Mouse (Mus musculus): ENCODE data around the gene Gm9918.

Gene Gm9918

GRCm38 (mm10) chr15:102279092-102279782, 8.9 kb downstream of the Gm9918 start, which contains the start of gene Mfsd5:
TSS of gene Mfsd5 (plus strand) at chr15:102279454.
- peak; percentile 89 for DNase-seq

GRCm38 (mm10) chr15:102279783-102280520, 9.6 kb downstream of the Gm9918 start:
- DNase-seq = peak; percentile 60

GRCm38 (mm10) chr15:102280623-102281022, 10.3 kb downstream of the Gm9918 start:
- DNase-seq = peak; percentile 38

DNA sequence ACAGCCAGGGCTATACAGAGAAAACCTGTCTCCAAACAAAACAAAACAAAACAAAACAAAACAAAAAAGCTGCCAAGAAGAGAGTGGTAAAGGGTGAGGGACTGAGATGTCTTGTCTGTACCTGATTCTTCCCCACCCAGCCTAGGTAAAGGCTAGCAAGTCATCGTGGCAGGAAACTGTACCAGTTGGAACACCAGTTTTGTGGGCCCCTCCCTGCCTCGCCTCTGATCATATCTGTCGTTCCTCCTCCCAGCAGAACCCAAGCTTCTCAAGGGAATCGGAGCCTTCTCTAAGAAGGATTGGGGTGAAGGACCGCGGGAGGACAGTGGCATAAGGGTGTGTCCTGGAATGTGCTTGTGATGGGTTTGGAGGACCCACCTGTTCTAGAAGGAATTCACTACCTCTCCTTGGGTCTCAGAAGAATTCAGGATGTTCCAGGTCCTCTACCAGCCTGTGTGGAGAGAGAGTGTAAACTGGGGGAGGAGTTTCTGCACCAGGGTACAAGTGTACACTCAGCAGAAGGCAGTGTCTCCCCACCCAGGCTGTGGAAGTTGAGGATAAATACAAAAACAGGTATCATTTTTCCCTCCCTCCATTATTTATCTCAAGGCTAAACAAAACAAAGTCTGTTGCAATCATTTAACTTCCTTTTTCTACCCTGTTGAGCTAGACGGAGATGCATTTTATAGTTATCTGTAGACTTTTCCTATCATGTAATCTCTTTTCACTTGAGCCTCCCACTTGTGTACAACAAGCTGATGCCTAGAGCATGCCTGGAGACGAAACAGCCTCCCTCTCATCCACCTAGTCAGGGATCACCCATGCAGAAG, 12.3 kb downstream of the Gm9918 start:
- DNase-seq = no peak

- DNase-seq = no peak
Observed at GRCm38 (mm10) chr15:102283648-102284047, 13.3 kb downstream of the Gm9918 start.

DNA sequence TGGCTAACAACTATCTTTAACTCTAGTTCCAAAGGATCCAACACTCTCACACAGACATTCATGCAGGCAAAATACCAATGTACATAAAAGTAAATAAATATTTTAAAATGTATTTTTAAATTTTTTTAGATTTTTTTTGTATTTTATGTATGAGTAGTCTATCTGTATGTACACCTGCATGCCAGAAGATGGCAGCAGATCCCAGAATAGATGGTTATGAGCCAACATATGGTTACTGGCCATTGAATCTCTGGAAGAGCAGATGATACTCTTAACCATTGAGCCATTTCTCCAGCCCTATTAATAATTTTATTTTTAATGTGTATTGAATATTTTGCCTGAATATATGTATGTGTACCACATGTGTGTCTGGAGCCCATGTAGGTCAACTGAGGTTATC, 17.0 kb downstream of the Gm9918 start:
- DNase-seq = peak; percentile 22

DNA sequence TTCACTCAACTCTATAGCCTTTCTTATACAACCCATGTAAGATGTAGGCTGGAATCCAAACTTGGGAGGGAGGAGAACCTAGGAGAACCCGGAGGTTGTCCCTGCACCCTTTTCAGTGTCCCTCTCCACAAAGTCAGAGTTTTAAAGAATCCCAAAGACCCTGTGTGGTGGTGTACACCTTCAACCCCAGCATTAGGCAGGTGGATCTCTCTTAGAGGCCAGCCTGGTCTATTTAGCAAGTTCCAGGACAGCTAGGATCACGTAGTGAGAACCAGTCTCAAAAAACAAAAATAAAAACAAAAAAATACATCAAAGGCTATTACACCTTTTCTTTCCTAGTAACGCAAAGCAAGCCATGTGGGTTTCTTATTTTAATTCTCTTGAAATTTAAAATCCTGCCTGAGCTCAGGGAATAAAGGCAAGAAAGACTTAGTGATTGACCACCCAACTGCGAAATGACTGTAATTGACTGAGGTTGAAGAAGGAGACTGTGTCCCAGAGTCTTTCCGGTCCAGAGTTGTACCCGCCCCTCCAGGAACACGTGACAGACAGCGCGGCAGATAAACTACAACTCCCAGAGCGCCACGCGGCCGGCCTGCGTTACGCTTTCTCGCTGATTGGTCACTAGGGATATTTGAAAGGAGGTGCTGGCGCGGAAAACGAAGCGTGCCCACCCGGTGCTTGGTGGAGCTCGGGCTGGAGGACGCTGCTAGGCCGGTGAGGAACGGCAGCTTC, 25.4 kb downstream of the Gm9918 start, which contains the start of gene Espl1:
Gene Espl1, plus strand, starts transcription at position 634 of the 735 bp plus-strand sequence.
- peak; percentile 91 for DNase-seq

- DNase-seq = no peak
Observed at GRCm38 (mm10) chr15:102296368-102297006, 26.1 kb downstream of the Gm9918 start.

GRCm38 (mm10) chr15:102302542-102302941, 32.2 kb downstream of the Gm9918 start:
- DNase-seq = no peak

DNA sequence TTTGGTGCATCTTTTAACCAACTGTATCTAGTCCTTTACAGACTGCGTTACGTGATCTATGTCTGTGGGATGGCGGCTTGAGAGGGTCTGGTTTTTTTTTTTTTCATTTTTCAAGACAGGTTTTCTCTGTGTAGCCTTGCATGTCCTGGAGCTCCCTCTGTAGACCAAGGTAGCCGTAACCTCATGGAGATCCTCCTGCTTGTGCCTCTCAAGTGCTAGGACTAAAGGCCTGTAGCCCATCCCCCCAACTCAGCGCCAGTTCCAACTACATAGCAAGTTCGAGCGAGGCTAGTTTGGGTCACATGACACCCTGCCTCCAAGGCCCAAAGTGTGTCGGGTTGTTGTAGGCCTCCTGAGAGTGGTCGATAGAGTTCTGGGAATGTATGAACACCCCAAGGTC, 38.4 kb downstream of the Gm9918 start:
- no peak for DNase-seq

- no peak for DNase-seq
Observed at GRCm38 (mm10) chr15:102310074-102310845, 39.9 kb downstream of the Gm9918 start.

DNA sequence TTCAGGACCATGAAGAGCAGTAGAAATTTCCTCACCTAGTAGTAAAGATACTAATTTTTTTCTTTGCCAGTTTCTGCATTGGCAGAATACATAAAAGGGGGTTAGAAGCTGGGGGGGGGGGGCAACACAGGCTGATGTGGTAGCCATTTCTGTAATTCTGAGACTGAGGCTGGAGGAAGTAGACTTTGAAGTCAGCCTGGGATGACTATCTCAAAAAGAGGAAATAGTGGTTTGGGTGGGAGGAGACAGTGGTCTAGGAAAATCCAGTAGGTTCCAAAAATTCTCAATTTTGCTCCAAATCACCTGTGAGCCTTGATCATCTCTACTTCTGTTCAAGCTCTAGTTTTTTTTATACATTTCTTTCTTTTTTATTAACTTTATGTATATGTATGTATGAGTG, 41.1 kb downstream of the Gm9918 start:
- DNase-seq = no peak

- DNase-seq = no peak
Observed at GRCm38 (mm10) chr15:102315292-102315691, 44.9 kb downstream of the Gm9918 start.

DNA sequence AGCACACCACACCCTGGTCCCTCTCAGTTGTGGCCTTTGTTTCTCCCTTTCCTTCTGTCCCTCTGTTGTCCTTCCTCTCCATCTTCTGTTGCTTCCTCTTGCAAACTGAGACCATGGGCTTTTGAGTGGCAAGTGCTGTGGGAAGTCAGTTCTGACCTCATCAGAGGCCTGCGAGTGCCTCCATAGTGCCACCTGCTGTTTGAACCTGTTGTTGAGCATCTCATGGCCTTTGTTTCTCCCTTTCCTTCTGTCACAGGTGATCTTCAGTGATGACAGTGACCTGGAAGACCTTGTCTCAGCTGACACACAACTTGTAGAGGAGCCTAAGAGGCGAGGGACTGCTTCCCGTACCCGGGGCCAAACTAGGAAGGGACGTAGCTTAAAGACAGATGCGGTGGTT, 45.9 kb downstream of the Gm9918 start:
- peak; percentile 45 for DNase-seq
